Mouse (Mus musculus) lung, embryonic 14.5 days (tissue): Measurements from ENCODE around the gene Fcnb. TPM values are rescaled to one million over a fixed set of nuclear protein-coding genes. Genes with fewer than 3 reads are reported as not detected.

Source experiments
- ATAC-seq: fragments of 200-750 bp; cut with Nextera tagmentation; 2 replicates; pipeline ENCODE4 v1.8.0; 2017; ENCODE audit warnings: mild to moderate bottlenecking, moderate TSS enrichment, moderate library complexity; ENCODE audit not compliant: insufficient read depth
- DNase-seq: peaks from one replicate; pipeline ENCODE4 v3.0.0-alpha.2; 2015
- H3K27ac ChIP-seq: fragments of 300-500 bp; sonication (generic); 2 replicates; pipeline ENCODE4 v1.5.1; 2014; ENCODE audit warnings: low read depth, mild to moderate bottlenecking, moderate library complexity
- H3K27me3 ChIP-seq: fragments of 300-500 bp; sonication (generic); 2 replicates; pipeline ENCODE4 v1.6.1; 2014; ENCODE audit warnings: low read length, control low read depth; ENCODE audit not compliant: insufficient read depth
- H3K36me3 ChIP-seq: fragments of 300-500 bp; sonication (generic); 2 replicates; pipeline ENCODE4 v1.6.1; 2014; ENCODE audit warnings: control low read depth; ENCODE audit not compliant: insufficient read depth
- H3K4me1 ChIP-seq: fragments of 300-500 bp; sonication (generic); 2 replicates; pipeline ENCODE4 v1.6.1; 2014; ENCODE audit warnings: antibody characterized with exemption, control low read depth; ENCODE audit not compliant: insufficient read depth
- H3K4me2 ChIP-seq: fragments of 300-500 bp; sonication (generic); 2 replicates; pipeline ENCODE4 v1.6.1; 2014; ENCODE audit warnings: mild to moderate bottlenecking
- H3K4me3 ChIP-seq: fragments of 300-500 bp; sonication (generic); 2 replicates; pipeline ENCODE4 v1.5.1; 2014; ENCODE audit warnings: low read depth, low read length
- H3K9ac ChIP-seq: fragments of 300-500 bp; sonication (generic); 2 replicates; pipeline ENCODE4 v1.6.1; 2014
- H3K9me3 ChIP-seq: fragments of 300-500 bp; sonication (generic); 2 replicates; pipeline ENCODE4 v1.6.1; 2016; ENCODE audit warnings: low read depth, low read length, control low read depth
- CTCF ChIP-seq: IDR thresholded peaks from 2 replicates; pipeline ENCODE4 v1.5.1; 2016; ENCODE audit warnings: antibody characterized with exemption, low read depth
- WGBS: fragments of 180-500 bp; shearing (Covaris S2); extraction: QIAGEN DNeasy Blood & Tissue Kit; methylation state at CpG from one replicate; pipeline ENCODE4 v1.1.7; 2014; 5-methylcytosine and 5-hydroxymethylcytosine counted together
- polyA plus RNA-seq: library from polyadenylated mRNA; unstranded; fragments of >200 nt; fragmentation: Nextera tagmentation; extraction: Ambion mirVana; gene quantifications from 2 replicates; pipeline ENCODE4 v1.2.1, GENCODE M21; 2014

The Fcnb gene
- polyA plus RNA-seq, 1 experiment from 2014 or later: not detected

- no peak overlapping the region for H3K27ac ChIP-seq
- no peaks in the 10 kb centered on the region for H3K4me1 ChIP-seq
- ATAC-seq: peak; percentile 49; the same call in 1 of the 2 replicates
- H3K9ac ChIP-seq: no peak overlapping the region
- H3K36me3 ChIP-seq: no peaks in the 10 kb centered on the region
- H3K27me3 ChIP-seq: no peaks in the 10 kb centered on the region
- no peak for DNase-seq
- H3K4me2 ChIP-seq: no peak overlapping the region
- no peaks in the 10 kb centered on the region for H3K9me3 ChIP-seq
- H3K4me3 ChIP-seq: no peak overlapping the region
- TF ChIP-seq CTCF: no peak
- WGBS: 44% methylated on average over 6 of the region's 6 CpGs
Observed at GRCm38 (mm10) chr2:28118518-28119116, 33.9 kb upstream of the Fcnb start.

GRCm38 (mm10) chr2:28117490-28118308, 33.0 kb upstream of the Fcnb start:
- Histone ChIP-seq H3K27ac (no peak overlapping the region), H3K4me1 (no peaks in the 10 kb centered on the region), H3K9ac (no peak overlapping the region), H3K27me3 (no peaks in the 10 kb centered on the region), H3K36me3 (no peaks in the 10 kb centered on the region), H3K4me3 (no peak overlapping the region), H3K9me3 (no peaks in the 10 kb centered on the region), H3K4me2 (no peak overlapping the region)
- DNase-seq (no peak), ATAC-seq (no peak)
- no peak for TF ChIP-seq CTCF
- WGBS: 26% methylated on average over 11 of the region's 11 CpGs

- Histone ChIP-seq H3K27me3 (no peaks in the 10 kb centered on the region), H3K9me3 (no peaks in the 10 kb centered on the region), H3K4me3 (no peak overlapping the region), H3K36me3 (no peaks in the 10 kb centered on the region), H3K4me2 (no peak overlapping the region), H3K27ac (no peak overlapping the region), H3K9ac (no peak overlapping the region), H3K4me1 (no peaks in the 10 kb centered on the region)
- ATAC-seq (no peak), DNase-seq (no peak)
- no peak for TF ChIP-seq CTCF
- 33% methylated on average over 5 of the region's 5 CpGs for WGBS
Observed at GRCm38 (mm10) chr2:28108763-28109162, 24.1 kb upstream of the Fcnb start.

GRCm38 (mm10) chr2:28106002-28106401, 21.3 kb upstream of the Fcnb start:
- no peaks in the 10 kb centered on the region for H3K4me1 ChIP-seq
- no peak overlapping the region for H3K4me2 ChIP-seq
- peak; percentile 54 for TF ChIP-seq CTCF
- no peak for DNase-seq
- H3K9me3 ChIP-seq: no peaks in the 10 kb centered on the region
- H3K9ac ChIP-seq: no peak overlapping the region
- no peaks in the 10 kb centered on the region for H3K36me3 ChIP-seq
- no peaks in the 10 kb centered on the region for H3K27me3 ChIP-seq
- no peak for ATAC-seq
- WGBS: 54% methylated on average over 2 of the region's 2 CpGs
- H3K4me3 ChIP-seq: no peak overlapping the region
- H3K27ac ChIP-seq: no peak overlapping the region

GRCm38 (mm10) chr2:28103653-28104052, 19.0 kb upstream of the Fcnb start:
- no peak overlapping the region for H3K4me3 ChIP-seq
- H3K4me2 ChIP-seq: no peak overlapping the region
- H3K27ac ChIP-seq: no peak overlapping the region
- no peaks in the 10 kb centered on the region for H3K9me3 ChIP-seq
- ATAC-seq (no peak), DNase-seq (no peak)
- peak; percentile 7; the same call in 1 of the 2 replicates for TF ChIP-seq CTCF
- no peak overlapping the region for H3K9ac ChIP-seq
- H3K27me3 ChIP-seq: no peaks in the 10 kb centered on the region
- H3K36me3 ChIP-seq: no peaks in the 10 kb centered on the region
- 48% methylated on average over 2 of the region's 2 CpGs for WGBS
- H3K4me1 ChIP-seq: no peaks in the 10 kb centered on the region

- no peaks in the 10 kb centered on the region for H3K9me3 ChIP-seq
- DNase-seq (no peak), ATAC-seq (no peak)
- TF ChIP-seq CTCF: no peak
- no peak overlapping the region for H3K4me3 ChIP-seq
- H3K9ac ChIP-seq: no peak overlapping the region
- H3K4me2 ChIP-seq: no peak overlapping the region
- H3K27ac ChIP-seq: no peak overlapping the region
- H3K36me3 ChIP-seq: no peaks in the 10 kb centered on the region
- no peaks in the 10 kb centered on the region for H3K4me1 ChIP-seq
- H3K27me3 ChIP-seq: no peaks in the 10 kb centered on the region
- WGBS: 83% methylated on average over 2 of the region's 2 CpGs
Observed at GRCm38 (mm10) chr2:28101892-28102291, 17.2 kb upstream of the Fcnb start.

- no peaks in the 10 kb centered on the region for H3K9me3 ChIP-seq
- H3K4me1 ChIP-seq: no peaks in the 10 kb centered on the region
- no peak for ATAC-seq
- no peak overlapping the region for H3K4me2 ChIP-seq
- H3K9ac ChIP-seq: no peak overlapping the region
- H3K27me3 ChIP-seq: no peaks in the 10 kb centered on the region
- H3K4me3 ChIP-seq: no peak overlapping the region
- H3K27ac ChIP-seq: no peak overlapping the region
- DNase-seq: no peak
- no peak for TF ChIP-seq CTCF
- WGBS: 71% methylated on average over 9 of the region's 9 CpGs
- H3K36me3 ChIP-seq: no peaks in the 10 kb centered on the region
Observed at GRCm38 (mm10) chr2:28100796-28101483, 16.3 kb upstream of the Fcnb start.
